Mouse (Mus musculus): ENCODE measurements around the gene Mex3a.

Mex3a gene

GRCm38 (mm10) chr3:88532299-88532674 is at the start of gene Mex3a:
Gene Mex3a, plus strand, starts transcription at chr3:88532395.
- DNase-seq (ENCODE audit: low read depth, low spot score): no peak

- DNase-seq (ENCODE audit: low read depth, low spot score): no peak
Measured at GRCm38 (mm10) chr3:88483141-88483540, 49.1 kb upstream of the Mex3a start.

GRCm38 (mm10) chr3:88483621-88484020 is 48.6 kb upstream of the Mex3a start:
- DNase-seq (ENCODE audit: low read depth, low spot score): peak; percentile 78

GRCm38 (mm10) chr3:88484597-88485316 is 47.4 kb upstream of the Mex3a start:
- DNase-seq (ENCODE audit: low read depth, low spot score): peak; percentile 61

- no peak for DNase-seq (ENCODE audit: low read depth, low spot score)
Measured at GRCm38 (mm10) chr3:88486043-88486442, 46.2 kb upstream of the Mex3a start.

GRCm38 (mm10) chr3:88486887-88487286 is 45.3 kb upstream of the Mex3a start:
- DNase-seq (ENCODE audit: low read depth, low spot score): no peak

GRCm38 (mm10) chr3:88487396-88487795 is 44.8 kb upstream of the Mex3a start:
- no peak for DNase-seq (ENCODE audit: low read depth, low spot score)

- DNase-seq (ENCODE audit: low read depth, low spot score): peak; percentile 22
Measured at GRCm38 (mm10) chr3:88493706-88494582, 38.3 kb upstream of the Mex3a start.

- DNase-seq (ENCODE audit: low read depth, low spot score): peak; percentile 36
Measured at GRCm38 (mm10) chr3:88494836-88495628, 37.2 kb upstream of the Mex3a start.

- DNase-seq (ENCODE audit: low read depth, low spot score): no peak
Measured at GRCm38 (mm10) chr3:88495741-88496415, 36.3 kb upstream of the Mex3a start.

- no peak for DNase-seq (ENCODE audit: low read depth, low spot score)
Measured at GRCm38 (mm10) chr3:88499580-88499979, 32.6 kb upstream of the Mex3a start.

- no peak for DNase-seq (ENCODE audit: low read depth, low spot score)
Measured at GRCm38 (mm10) chr3:88500087-88500486, 32.1 kb upstream of the Mex3a start.

- DNase-seq (ENCODE audit: low read depth, low spot score): no peak
Measured at GRCm38 (mm10) chr3:88500655-88501365, 31.4 kb upstream of the Mex3a start.

GRCm38 (mm10) chr3:88501366-88502030 is 30.7 kb upstream of the Mex3a start:
- no peak for DNase-seq (ENCODE audit: low read depth, low spot score)

- DNase-seq (ENCODE audit: low read depth, low spot score): no peak
Measured at GRCm38 (mm10) chr3:88502031-88502571, 30.1 kb upstream of the Mex3a start.

- DNase-seq (ENCODE audit: low read depth, low spot score): peak; percentile 86
Measured at GRCm38 (mm10) chr3:88502641-88503504, 29.3 kb upstream of the Mex3a start.

- no peak for DNase-seq (ENCODE audit: low read depth, low spot score)
Measured at GRCm38 (mm10) chr3:88503505-88503863, 28.7 kb upstream of the Mex3a start.

- no peak for DNase-seq (ENCODE audit: low read depth, low spot score)
Measured at GRCm38 (mm10) chr3:88503881-88504746, 28.1 kb upstream of the Mex3a start.

All from CD4-positive helper T cell, adult 2 months (primary cell).